Mouse (Mus musculus): ENCODE measurements around the gene Pde9a. TPM values are rescaled to one million over a fixed set of nuclear protein-coding genes. Genes with fewer than 3 reads are reported as not detected.

Pde9a gene
- polyA plus RNA-seq, 1 experiment from 2014 or later, result 5.6 TPM

GRCm38 (mm10) chr17:31355792-31356502 lies 30.1 kb upstream of the Pde9a start:
- Histone ChIP-seq H3K9me3 (replicated peaks) (no peaks in the 10 kb centered on the region), H3K36me3 (no peaks in the 10 kb centered on the region), H3K27me3 (replicated peaks) (0 out of 2 replicates have a peak, but pooled peaks cover 4% of the 10 kb centered on the region), H3K4me3 (no peak overlapping the region), H3K27ac (ENCODE audit: poor library complexity, severe bottlenecking) (no peak overlapping the region), H3K4me2 (no peak overlapping the region), H3K9ac (no peak overlapping the region), H3K4me1 (replicated peaks) (0 out of 2 replicates have a peak, but pooled peaks cover 6% of the 10 kb centered on the region)
- no peak for ATAC-seq (ENCODE audit: insufficient number of reproducible peaks, low FRiP score)
- WGBS, result 48% methylated on average over 7 of the region's 8 CpGs

DNA sequence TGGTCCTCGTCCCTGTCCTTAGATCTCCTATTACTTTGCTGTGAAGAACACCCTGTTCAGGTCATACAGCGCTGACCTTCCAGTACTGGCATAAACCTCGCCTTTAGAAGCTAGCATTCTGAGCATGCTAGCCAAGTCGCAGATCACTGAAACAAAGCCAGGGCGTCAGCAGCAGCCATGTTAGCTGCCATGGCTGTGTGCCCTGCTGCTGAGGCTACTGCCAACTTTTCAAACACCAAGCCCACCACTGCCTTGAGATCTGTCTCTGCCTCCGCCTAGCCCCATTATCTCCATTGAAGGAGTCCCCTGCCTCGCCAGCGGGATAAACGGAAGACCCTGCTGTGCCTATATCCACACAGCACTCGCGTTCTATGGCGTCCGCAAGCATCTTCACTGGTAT lies 25.4 kb upstream of the Pde9a start:
- Histone ChIP-seq H3K4me1 (replicated peaks) (no peaks in the 10 kb centered on the region), H3K4me2 (no peak overlapping the region), H3K9ac (no peak overlapping the region), H3K9me3 (replicated peaks) (no peaks in the 10 kb centered on the region), H3K27ac (ENCODE audit: poor library complexity, severe bottlenecking) (no peak overlapping the region), H3K27me3 (replicated peaks) (0 out of 2 replicates have a peak, but pooled peaks cover 7% of the 10 kb centered on the region), H3K4me3 (no peak overlapping the region), H3K36me3 (no peaks in the 10 kb centered on the region)
- ATAC-seq (ENCODE audit: insufficient number of reproducible peaks, low FRiP score), result no peak
- WGBS, result 73% methylated on average over 13 of the region's 13 CpGs

DNA sequence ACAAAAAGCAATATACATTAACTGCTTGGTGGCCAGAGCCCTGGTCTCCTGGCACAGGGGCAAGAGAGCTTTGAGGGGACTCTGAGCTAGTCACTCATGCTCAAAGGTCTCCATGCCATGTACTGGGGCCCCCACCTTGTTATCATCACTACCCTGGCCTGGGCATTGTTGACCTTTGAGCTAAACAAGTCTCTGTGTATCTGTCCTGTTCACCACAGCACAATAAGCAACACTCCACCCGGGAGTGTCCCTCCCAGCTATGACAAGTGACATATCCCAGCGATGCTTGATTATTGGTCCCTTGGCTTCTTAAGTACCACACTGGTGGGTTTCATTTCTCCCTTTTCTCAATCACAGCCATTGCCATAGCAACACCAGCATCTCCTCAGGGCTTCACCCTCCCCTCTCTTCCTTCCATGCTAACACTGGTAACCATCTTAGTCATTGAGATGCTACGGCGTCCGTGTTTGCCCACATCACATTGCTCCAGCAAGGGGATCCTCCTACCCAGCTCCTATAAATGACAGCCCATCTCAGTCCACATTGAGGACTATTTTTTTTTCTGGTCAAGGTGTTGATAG lies 20.3 kb upstream of the Pde9a start:
- no peaks in the 10 kb centered on the region for H3K36me3 ChIP-seq
- H3K9ac ChIP-seq, result no peak overlapping the region
- H3K4me2 ChIP-seq, result no peak overlapping the region
- WGBS, result 78% methylated on average over 5 of the region's 5 CpGs
- H3K9me3 ChIP-seq (replicated peaks), result no peaks in the 10 kb centered on the region
- no peak overlapping the region for H3K27ac ChIP-seq (ENCODE audit: poor library complexity, severe bottlenecking)
- ATAC-seq (ENCODE audit: insufficient number of reproducible peaks, low FRiP score), result no peak
- H3K27me3 ChIP-seq (replicated peaks), result 0 out of 2 replicates have a peak, but pooled peaks cover 9% of the 10 kb centered on the region
- H3K4me3 ChIP-seq, result no peak overlapping the region
- H3K4me1 ChIP-seq (replicated peaks), result no peaks in the 10 kb centered on the region

DNA sequence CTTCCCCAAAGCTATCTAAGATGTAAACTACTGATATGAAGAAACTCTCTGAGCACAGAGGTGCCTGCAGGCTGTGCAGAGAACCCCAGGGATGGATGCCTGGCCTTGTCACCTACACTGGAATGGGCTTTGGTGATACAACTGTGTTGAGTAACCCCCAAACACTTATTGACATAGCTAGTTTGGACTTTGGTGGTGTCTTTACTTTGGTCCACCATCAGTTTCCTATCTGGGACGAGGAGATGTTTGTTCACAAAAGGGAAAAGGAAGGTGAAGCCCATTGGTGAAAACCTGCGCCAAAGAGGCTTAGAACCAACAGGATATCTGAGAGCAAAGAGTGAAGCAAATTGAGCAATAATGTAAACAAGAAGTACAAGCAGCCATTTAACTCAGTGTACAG lies 15.8 kb upstream of the Pde9a start:
- no peak overlapping the region for H3K4me3 ChIP-seq
- H3K27me3 ChIP-seq (replicated peaks), result 0 out of 2 replicates have a peak, but pooled peaks cover 3% of the 10 kb centered on the region
- H3K9me3 ChIP-seq (replicated peaks), result no peaks in the 10 kb centered on the region
- no peaks in the 10 kb centered on the region for H3K36me3 ChIP-seq
- no peak overlapping the region for H3K9ac ChIP-seq
- H3K4me1 ChIP-seq (replicated peaks), result no peaks in the 10 kb centered on the region
- no peak overlapping the region for H3K4me2 ChIP-seq
- no peak overlapping the region for H3K27ac ChIP-seq (ENCODE audit: poor library complexity, severe bottlenecking)
- no peak for ATAC-seq (ENCODE audit: insufficient number of reproducible peaks, low FRiP score)
- 74% methylated on average over 2 of the region's 2 CpGs for WGBS

- Histone ChIP-seq H3K4me1 (replicated peaks) (no peaks in the 10 kb centered on the region), H3K36me3 (no peaks in the 10 kb centered on the region)
Measured at GRCm38 (mm10) chr17:31370931-31371330, 15.1 kb upstream of the Pde9a start.

DNA sequence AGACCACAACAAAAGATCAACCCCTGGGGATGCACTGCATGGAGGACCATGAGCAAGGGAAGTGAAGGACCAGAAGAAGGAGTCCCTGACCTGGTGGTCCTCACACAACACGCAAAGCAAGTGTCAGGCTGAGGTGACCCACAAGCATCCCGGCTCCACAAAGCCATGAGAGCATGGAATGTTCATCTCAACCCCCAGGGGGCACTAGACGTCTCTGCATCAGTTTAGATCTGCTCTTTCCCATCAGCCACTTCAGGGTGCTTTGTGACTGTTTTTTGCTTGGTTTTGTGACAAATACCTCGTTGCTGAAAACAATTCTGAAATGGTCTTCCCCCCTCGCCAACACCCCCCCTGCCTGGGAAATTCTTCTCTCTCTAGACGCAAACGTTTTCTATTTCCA lies 8.0 kb upstream of the Pde9a start:
- H3K4me1 ChIP-seq (replicated peaks), result no peaks in the 10 kb centered on the region
- H3K9me3 ChIP-seq (replicated peaks), result no peaks in the 10 kb centered on the region
- ATAC-seq (ENCODE audit: insufficient number of reproducible peaks, low FRiP score), result no peak
- 0 out of 2 replicates have a peak, but pooled peaks cover 4% of the 10 kb centered on the region for H3K27me3 ChIP-seq (replicated peaks)
- H3K27ac ChIP-seq (ENCODE audit: poor library complexity, severe bottlenecking), result no peak overlapping the region
- no peak overlapping the region for H3K9ac ChIP-seq
- WGBS, result 15% methylated on average over 7 of the region's 7 CpGs
- no peaks in the 10 kb centered on the region for H3K36me3 ChIP-seq
- no peak overlapping the region for H3K4me3 ChIP-seq
- H3K4me2 ChIP-seq, result no peak overlapping the region

More at GRCm38 (mm10) chr17:31370931-31371330, 15.1 kb upstream of the Pde9a start:
- H3K9me3 ChIP-seq (replicated peaks), result no peaks in the 10 kb centered on the region
- 0 out of 2 replicates have a peak, but pooled peaks cover 3% of the 10 kb centered on the region for H3K27me3 ChIP-seq (replicated peaks)
- no peak for ATAC-seq (ENCODE audit: insufficient number of reproducible peaks, low FRiP score)
- H3K4me3 ChIP-seq, result no peak overlapping the region
- H3K4me2 ChIP-seq, result no peak overlapping the region
- H3K27ac ChIP-seq (ENCODE audit: poor library complexity, severe bottlenecking), result no peak overlapping the region
- H3K9ac ChIP-seq, result no peak overlapping the region

DNA sequence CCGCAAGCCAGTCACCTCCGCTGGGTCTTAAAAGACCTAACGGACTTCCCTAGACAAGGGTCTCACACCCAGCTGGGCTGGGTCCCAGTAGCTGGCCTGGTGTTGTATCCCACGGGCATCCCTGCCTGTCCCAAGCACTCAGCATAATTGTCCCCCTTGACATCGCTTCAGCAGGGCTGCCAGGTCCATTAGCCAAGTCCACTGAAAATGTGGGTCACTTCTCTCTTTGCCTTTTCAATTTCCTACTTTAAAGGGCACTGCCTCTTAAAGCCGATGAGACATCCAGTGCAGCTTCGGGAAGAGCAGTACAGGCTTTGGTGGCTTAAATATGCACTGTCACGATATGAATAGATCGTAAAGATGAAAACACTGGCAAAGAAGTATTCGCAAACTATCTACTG lies 7.6 kb upstream of the Pde9a start:
- ATAC-seq (ENCODE audit: insufficient number of reproducible peaks, low FRiP score), result no peak
- WGBS, result 72% methylated on average over 10 of the region's 10 CpGs
- Histone ChIP-seq H3K9ac (no peak overlapping the region), H3K4me1 (replicated peaks) (no peaks in the 10 kb centered on the region), H3K36me3 (no peaks in the 10 kb centered on the region), H3K27me3 (replicated peaks) (0 out of 2 replicates have a peak, but pooled peaks cover 4% of the 10 kb centered on the region), H3K9me3 (replicated peaks) (no peaks in the 10 kb centered on the region), H3K4me3 (no peak overlapping the region), H3K4me2 (no peak overlapping the region), H3K27ac (ENCODE audit: poor library complexity, severe bottlenecking) (no peak overlapping the region)

DNA sequence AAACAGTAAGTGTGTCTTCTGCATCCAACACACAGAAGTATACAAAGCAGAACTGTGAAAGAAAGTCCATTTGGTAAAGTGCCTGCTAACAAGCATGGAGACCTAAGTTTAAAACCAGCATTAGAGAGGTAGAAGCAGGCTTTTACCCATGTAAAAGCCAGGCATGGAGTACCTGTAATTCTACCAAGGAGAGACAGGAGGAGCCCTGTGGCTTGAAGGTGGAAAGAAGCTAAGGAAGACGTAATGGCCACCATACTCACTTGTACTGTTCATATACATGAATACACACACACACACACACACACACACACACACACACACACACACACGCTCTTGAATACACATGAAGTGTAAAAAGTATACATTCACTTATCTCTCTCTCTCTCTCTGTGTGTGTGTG lies 6.9 kb upstream of the Pde9a start:
- no peak overlapping the region for H3K4me3 ChIP-seq
- no peak overlapping the region for H3K9ac ChIP-seq
- no peaks in the 10 kb centered on the region; the same call in 1 of the 2 replicates for H3K4me1 ChIP-seq (replicated peaks)
- WGBS, result 80% methylated on average over 2 of the region's 2 CpGs
- ATAC-seq (ENCODE audit: insufficient number of reproducible peaks, low FRiP score), result no peak
- no peak overlapping the region for H3K27ac ChIP-seq (ENCODE audit: poor library complexity, severe bottlenecking)
- no peaks in the 10 kb centered on the region for H3K36me3 ChIP-seq
- H3K9me3 ChIP-seq (replicated peaks), result no peaks in the 10 kb centered on the region
- 0 out of 2 replicates have a peak, but pooled peaks cover 4% of the 10 kb centered on the region for H3K27me3 ChIP-seq (replicated peaks)
- H3K4me2 ChIP-seq, result no peak overlapping the region

GRCm38 (mm10) chr17:31379863-31380262 lies 6.1 kb upstream of the Pde9a start:
- H3K4me2 ChIP-seq, result no peak overlapping the region
- H3K9ac ChIP-seq, result no peak overlapping the region
- no peaks in the 10 kb centered on the region for H3K9me3 ChIP-seq (replicated peaks)
- ATAC-seq (ENCODE audit: insufficient number of reproducible peaks, low FRiP score), result no peak
- 81% methylated on average over 8 of the region's 8 CpGs for WGBS
- H3K4me1 ChIP-seq (replicated peaks), result peaks cover 7% of the 10 kb centered on the region; the same call in 1 of the 2 replicates
- peaks cover 11% of the 10 kb centered on the region; the same call in 1 of the 2 replicates for H3K27me3 ChIP-seq (replicated peaks)
- no peaks in the 10 kb centered on the region for H3K36me3 ChIP-seq
- H3K27ac ChIP-seq (ENCODE audit: poor library complexity, severe bottlenecking), result no peak overlapping the region
- H3K4me3 ChIP-seq, result no peak overlapping the region

GRCm38 (mm10) chr17:31383320-31383719 lies 2.7 kb upstream of the Pde9a start:
- H3K4me1 ChIP-seq (replicated peaks), result peaks cover 25% of the 10 kb centered on the region
- no peak overlapping the region for H3K4me2 ChIP-seq
- no peak for ATAC-seq (ENCODE audit: insufficient number of reproducible peaks, low FRiP score)
- no peak overlapping the region for H3K27ac ChIP-seq (ENCODE audit: poor library complexity, severe bottlenecking)
- H3K9ac ChIP-seq, result no peak overlapping the region
- no peaks in the 10 kb centered on the region for H3K9me3 ChIP-seq (replicated peaks)
- H3K27me3 ChIP-seq (replicated peaks), result peaks cover 27% of the 10 kb centered on the region
- 78% methylated on average over 6 of the region's 6 CpGs for WGBS
- H3K4me3 ChIP-seq, result no peak overlapping the region
- no peaks in the 10 kb centered on the region for H3K36me3 ChIP-seq

DNA sequence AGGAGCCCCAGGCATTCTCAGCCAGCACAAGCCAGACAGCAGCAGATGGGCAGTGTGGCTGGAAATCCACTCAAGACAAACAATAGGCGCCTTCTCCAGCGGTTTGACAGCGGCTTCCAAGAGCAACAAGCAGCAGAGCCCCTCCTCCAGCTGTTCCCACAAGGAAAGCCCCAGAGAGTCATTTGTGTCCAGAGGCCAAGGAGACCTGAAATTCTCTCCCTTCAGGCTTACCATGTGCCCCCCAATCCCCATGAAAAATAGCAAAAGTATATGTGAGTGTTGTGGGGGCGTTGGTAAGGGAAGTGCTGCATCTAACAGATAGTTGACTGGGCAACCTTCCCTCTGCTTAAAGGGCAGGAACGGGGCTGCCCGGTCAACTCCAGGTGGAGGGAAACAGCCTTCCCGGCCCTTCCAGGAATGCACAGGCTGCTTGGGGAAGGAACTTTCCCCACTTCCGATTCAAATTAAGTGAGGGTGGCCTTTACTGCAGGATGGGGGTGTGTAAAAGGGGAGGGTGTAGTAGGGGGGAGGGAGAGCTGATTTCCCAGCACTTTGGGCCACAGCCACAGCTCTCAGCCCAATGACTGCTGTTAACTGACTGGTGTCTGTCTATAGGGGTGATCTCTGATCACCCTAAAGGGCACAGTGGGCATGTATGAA lies 912 bp upstream of the Pde9a start:
- WGBS, result 12% methylated on average over 8 of the region's 8 CpGs
- Histone ChIP-seq H3K9ac (peak overlapping the region; percentile 26; the same call in 1 of the 2 replicates), H3K4me3 (no peak overlapping the region), H3K4me2 (peak overlapping the region; percentile 93), H3K27ac (ENCODE audit: poor library complexity, severe bottlenecking) (peak overlapping the region; percentile 19; the same call in 1 of the 2 replicates), H3K36me3 (no peaks in the 10 kb centered on the region), H3K27me3 (replicated peaks) (peaks cover 32% of the 10 kb centered on the region), H3K9me3 (replicated peaks) (no peaks in the 10 kb centered on the region), H3K4me1 (replicated peaks) (peaks cover 37% of the 10 kb centered on the region)
- ATAC-seq (ENCODE audit: insufficient number of reproducible peaks, low FRiP score), result no peak

Measured in heart, embryonic 12.5 days (tissue).